Mouse (Mus musculus): ENCODE data around the gene Piwil4. TPM values are rescaled to one million over a fixed set of nuclear protein-coding genes. Genes with fewer than 3 reads are reported as not detected.

The Piwil4 gene
- polyA plus RNA-seq (2012; ENCODE audit: insufficient read depth, insufficient read length, missing spikeins) = not detected in 2 replicates

DNA sequence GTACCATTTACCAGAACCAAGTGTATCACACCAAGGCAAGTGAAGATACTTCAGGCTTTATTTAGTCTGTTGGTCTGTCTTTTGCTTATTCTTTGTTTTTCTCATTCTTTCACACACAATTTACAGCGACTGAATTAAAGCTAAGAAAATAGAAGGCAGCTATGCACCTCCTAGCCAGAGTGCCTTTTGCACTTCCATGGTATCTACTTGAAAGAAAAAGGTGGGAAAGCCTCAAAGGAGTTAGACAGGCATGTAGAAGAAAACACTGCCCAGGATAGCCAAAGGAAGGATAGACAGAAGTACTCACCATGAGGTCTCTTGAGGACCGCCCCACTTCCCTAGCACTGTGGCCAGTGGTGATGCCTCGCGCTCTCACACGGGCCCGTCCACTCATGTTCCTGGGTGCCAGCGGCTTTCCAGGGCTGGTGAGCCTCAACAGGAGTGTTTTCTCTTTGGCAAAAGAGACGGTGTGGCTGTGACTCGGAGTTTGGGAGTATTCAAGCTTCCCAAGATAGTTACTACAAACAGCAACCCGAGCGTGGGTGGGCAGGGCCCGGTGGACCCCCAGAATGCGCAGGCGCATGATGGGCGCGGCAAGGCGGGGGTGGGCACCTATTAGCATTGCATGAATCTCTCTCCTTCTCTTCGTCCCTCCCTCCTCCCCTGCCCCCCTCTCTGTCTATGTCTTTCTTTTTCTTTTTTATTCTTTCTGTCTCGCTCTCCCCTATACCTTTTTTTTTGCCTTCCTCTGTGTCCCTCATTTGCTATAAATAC is at the start of gene Piwil4:
TSS of gene Piwil4 (minus strand) at position 583 of the 774 bp plus-strand sequence.
- no peak within 1 kb of the TSS for H3K4me3 ChIP-seq (ENCODE audit: insufficient read depth, low read depth, low read length)
- no peaks in the 10 kb centered on the region for H3K4me1 ChIP-seq (ENCODE audit: control insufficient read depth, insufficient read depth, insufficient read length, low read length)
- H3K27ac ChIP-seq (replicated peaks; ENCODE audit: low read depth, low read length) = no peak within 1 kb of the TSS

GRCm38 (mm10) chr9:14787356-14787755 is 46.8 kb upstream of the Piwil4 start:
- H3K27ac ChIP-seq (replicated peaks; ENCODE audit: low read depth, low read length) = no peak overlapping the region
- no peaks in the 10 kb centered on the region; the same call in 1 of the 2 replicates for H3K4me1 ChIP-seq (ENCODE audit: control insufficient read depth, insufficient read depth, insufficient read length, low read length)
- no peak overlapping the region for H3K4me3 ChIP-seq (ENCODE audit: insufficient read depth, low read depth, low read length)

- H3K4me3 ChIP-seq (ENCODE audit: insufficient read depth, low read depth, low read length) = peak within 1 kb of the TSS; percentile 92
- H3K27ac ChIP-seq (replicated peaks; ENCODE audit: low read depth, low read length) = peak within 1 kb of the TSS; percentile 88
- H3K4me1 ChIP-seq (ENCODE audit: control insufficient read depth, insufficient read depth, insufficient read length, low read length) = no peaks in the 10 kb centered on the region; the same call in 1 of the 2 replicates
Observed at GRCm38 (mm10) chr9:14784039-14785002, 43.8 kb upstream of the Piwil4 start, which contains the start of the genes Mre11a and Ankrd49. TSS of gene Mre11a (plus strand) at chr9:14784654. TSS of gene Ankrd49 (minus strand) at chr9:14784856.

DNA sequence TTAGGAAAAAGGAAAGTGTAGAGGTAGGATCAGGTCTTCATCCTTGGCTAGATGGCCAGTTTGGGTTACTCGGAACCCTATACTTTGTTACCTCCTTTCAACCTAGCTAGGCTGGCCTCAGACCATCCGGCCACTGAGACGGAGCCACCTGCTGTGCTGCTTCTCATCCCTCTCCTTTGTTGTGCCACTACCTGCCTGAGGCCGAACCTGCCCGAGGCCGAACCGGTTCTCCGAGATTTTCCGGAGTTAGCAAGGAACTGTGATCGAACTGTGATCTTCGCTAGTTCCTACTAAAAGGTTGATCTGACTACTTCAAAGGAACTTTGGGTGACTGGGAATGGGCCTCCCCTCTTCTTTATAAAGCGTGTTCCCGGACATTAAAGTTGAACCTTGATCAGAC is 37.8 kb upstream of the Piwil4 start:
- Histone ChIP-seq H3K4me3 (ENCODE audit: insufficient read depth, low read depth, low read length) (no peak overlapping the region), H3K27ac (replicated peaks; ENCODE audit: low read depth, low read length) (no peak overlapping the region), H3K4me1 (ENCODE audit: control insufficient read depth, insufficient read depth, insufficient read length, low read length) (no peaks in the 10 kb centered on the region)

- Histone ChIP-seq H3K4me3 (ENCODE audit: insufficient read depth, low read depth, low read length) (no peak overlapping the region), H3K4me1 (ENCODE audit: control insufficient read depth, insufficient read depth, insufficient read length, low read length) (no peaks in the 10 kb centered on the region), H3K27ac (replicated peaks; ENCODE audit: low read depth, low read length) (no peak overlapping the region)
Observed at GRCm38 (mm10) chr9:14773813-14774212, 33.3 kb upstream of the Piwil4 start.

GRCm38 (mm10) chr9:14772074-14772473 is 31.5 kb upstream of the Piwil4 start:
- H3K27ac ChIP-seq (replicated peaks; ENCODE audit: low read depth, low read length) = no peak overlapping the region
- no peak overlapping the region for H3K4me3 ChIP-seq (ENCODE audit: insufficient read depth, low read depth, low read length)
- no peaks in the 10 kb centered on the region for H3K4me1 ChIP-seq (ENCODE audit: control insufficient read depth, insufficient read depth, insufficient read length, low read length)

GRCm38 (mm10) chr9:14770803-14771471 is 30.4 kb upstream of the Piwil4 start, which contains the start of gene 1700012B09Rik:
TSS of gene 1700012B09Rik (minus strand) at chr9:14771030.
- Histone ChIP-seq H3K4me3 (ENCODE audit: insufficient read depth, low read depth, low read length) (no peak within 1 kb of the TSS), H3K4me1 (ENCODE audit: control insufficient read depth, insufficient read depth, insufficient read length, low read length) (no peaks in the 10 kb centered on the region), H3K27ac (replicated peaks; ENCODE audit: low read depth, low read length) (no peak within 1 kb of the TSS)

- Histone ChIP-seq H3K4me3 (ENCODE audit: insufficient read depth, low read depth, low read length) (no peak overlapping the region), H3K4me1 (ENCODE audit: control insufficient read depth, insufficient read depth, insufficient read length, low read length) (no peaks in the 10 kb centered on the region), H3K27ac (replicated peaks; ENCODE audit: low read depth, low read length) (no peak overlapping the region)
Observed at GRCm38 (mm10) chr9:14769811-14770210, 29.3 kb upstream of the Piwil4 start.

DNA sequence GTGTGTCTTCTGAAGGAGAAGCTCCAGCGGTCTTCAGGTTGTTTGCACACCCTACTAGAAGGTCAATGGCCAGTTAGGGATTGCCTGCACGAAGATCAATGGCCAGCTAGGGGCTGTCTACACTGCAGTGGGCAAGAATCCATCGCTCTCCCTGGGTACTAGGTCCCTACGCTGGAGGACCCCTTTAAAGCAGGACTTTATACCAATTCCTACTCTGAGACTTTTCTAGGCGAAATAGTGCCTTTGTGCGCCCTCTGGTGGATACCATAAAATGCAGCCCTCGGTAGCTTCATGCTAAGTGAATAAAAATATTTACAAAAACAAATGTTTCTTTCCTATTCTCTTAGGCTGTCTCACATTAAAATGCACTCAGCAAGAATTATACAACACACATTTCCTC is 24.2 kb upstream of the Piwil4 start:
- Histone ChIP-seq H3K4me3 (ENCODE audit: insufficient read depth, low read depth, low read length) (no peak overlapping the region), H3K4me1 (ENCODE audit: control insufficient read depth, insufficient read depth, insufficient read length, low read length) (no peaks in the 10 kb centered on the region), H3K27ac (replicated peaks; ENCODE audit: low read depth, low read length) (no peak overlapping the region)

DNA sequence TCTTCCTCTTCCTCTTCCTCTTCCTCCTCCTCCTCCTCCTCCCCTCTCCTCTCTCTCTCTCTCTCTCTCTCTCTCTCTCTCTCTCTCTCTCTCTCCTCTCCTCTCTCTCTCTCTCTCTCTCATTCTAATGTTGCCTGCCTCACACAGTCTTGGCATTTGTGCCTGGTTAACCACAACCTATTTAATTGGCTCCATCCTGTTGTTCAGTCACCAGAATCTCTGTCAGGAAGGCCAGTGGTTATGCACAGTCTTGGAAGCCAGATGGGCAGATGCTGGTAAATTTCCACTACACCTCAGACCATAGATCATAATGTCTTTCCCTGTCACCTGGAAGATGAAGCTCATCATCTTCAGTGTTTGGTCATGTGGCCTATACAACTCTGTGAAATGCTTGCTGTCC is 18.7 kb upstream of the Piwil4 start:
- Histone ChIP-seq H3K4me3 (ENCODE audit: insufficient read depth, low read depth, low read length) (no peak overlapping the region), H3K27ac (replicated peaks; ENCODE audit: low read depth, low read length) (no peak overlapping the region), H3K4me1 (ENCODE audit: control insufficient read depth, insufficient read depth, insufficient read length, low read length) (no peaks in the 10 kb centered on the region)

DNA sequence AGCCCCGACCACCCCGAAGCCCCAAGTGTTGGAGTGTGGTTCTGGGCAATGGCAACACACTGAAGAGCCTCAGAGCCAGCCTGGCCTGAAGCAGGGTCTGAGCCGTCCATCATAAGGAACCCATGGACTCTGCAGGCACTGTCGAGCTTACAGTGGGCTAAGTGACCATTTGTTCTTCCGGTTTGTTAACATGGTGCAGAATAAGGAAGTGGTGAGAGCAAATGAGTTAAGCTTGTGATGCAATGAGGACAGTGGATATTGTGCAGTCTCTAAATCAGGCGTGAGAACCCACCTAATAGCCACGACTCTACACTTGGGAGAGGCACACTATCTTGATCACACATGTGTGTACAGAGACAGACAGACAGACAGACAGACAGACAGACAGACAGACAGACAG is 18.1 kb upstream of the Piwil4 start:
- Histone ChIP-seq H3K4me3 (ENCODE audit: insufficient read depth, low read depth, low read length) (no peak overlapping the region), H3K27ac (replicated peaks; ENCODE audit: low read depth, low read length) (no peak overlapping the region), H3K4me1 (ENCODE audit: control insufficient read depth, insufficient read depth, insufficient read length, low read length) (no peaks in the 10 kb centered on the region)

GRCm38 (mm10) chr9:14754469-14754868 is 13.9 kb upstream of the Piwil4 start:
- Histone ChIP-seq H3K27ac (replicated peaks; ENCODE audit: low read depth, low read length) (no peak overlapping the region), H3K4me3 (ENCODE audit: insufficient read depth, low read depth, low read length) (no peak overlapping the region), H3K4me1 (ENCODE audit: control insufficient read depth, insufficient read depth, insufficient read length, low read length) (peaks cover 3% of the 10 kb centered on the region; the same call in 1 of the 2 replicates)

GRCm38 (mm10) chr9:14753947-14754346 is 13.4 kb upstream of the Piwil4 start:
- Histone ChIP-seq H3K4me1 (ENCODE audit: control insufficient read depth, insufficient read depth, insufficient read length, low read length) (peaks cover 3% of the 10 kb centered on the region; the same call in 1 of the 2 replicates), H3K27ac (replicated peaks; ENCODE audit: low read depth, low read length) (no peak overlapping the region), H3K4me3 (ENCODE audit: insufficient read depth, low read depth, low read length) (no peak overlapping the region)

DNA sequence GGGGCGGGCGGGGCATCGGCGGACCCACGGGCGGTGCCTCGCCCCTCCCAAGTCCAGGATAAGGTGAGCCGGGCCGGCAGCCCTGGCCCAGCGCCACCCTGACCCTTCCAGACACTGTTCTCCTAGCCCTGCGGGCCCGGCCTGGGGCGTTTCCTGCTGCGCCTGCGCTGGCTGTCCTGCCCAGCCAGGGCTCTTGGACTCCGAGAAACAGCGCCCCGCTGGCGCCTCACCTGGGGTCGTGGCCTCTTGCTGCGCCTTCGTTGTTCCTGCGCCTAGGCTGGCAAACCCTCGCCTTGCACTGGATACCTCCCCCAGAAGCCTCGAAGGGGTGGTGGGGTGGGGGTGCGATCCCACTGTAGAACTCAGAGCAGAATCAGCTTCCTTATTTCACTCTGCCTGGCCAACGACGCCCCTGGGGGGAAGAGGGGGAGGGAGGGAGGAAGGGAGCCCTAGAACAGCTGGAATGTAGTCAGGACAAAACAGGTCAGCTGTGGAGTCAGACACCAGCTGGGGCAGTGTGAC is 11.5 kb upstream of the Piwil4 start, which contains the start of gene Fut4:
TSS of gene Fut4 (minus strand) at position 393 of the 522 bp plus-strand sequence.
- Histone ChIP-seq H3K4me3 (ENCODE audit: insufficient read depth, low read depth, low read length) (peak within 1 kb of the TSS; percentile 64), H3K4me1 (ENCODE audit: control insufficient read depth, insufficient read depth, insufficient read length, low read length) (peaks cover 3% of the 10 kb centered on the region; the same call in 1 of the 2 replicates), H3K27ac (replicated peaks; ENCODE audit: low read depth, low read length) (no peak within 1 kb of the TSS)

Data from brown adipose tissue, adult 24 weeks (tissue).